Mouse (Mus musculus) intestine, embryonic 14.5 days (tissue): ENCODE data around the gene Taf13. TPM values are rescaled to one million over a fixed set of nuclear protein-coding genes. Genes with fewer than 3 reads are reported as not detected.
"Not testable (repeated sequence)": the region's sequence is repeated elsewhere in the genome, so short reads cannot be mapped to it uniquely, and the experiment has no call there.

Source experiments
- ATAC-seq: fragments of 200-750 bp; cut with Nextera tagmentation; replicated peaks from 2 replicates; pipeline ENCODE4 v1.8.0; 2017; ENCODE audit warnings: low read depth, moderate number of reproducible peaks, moderate TSS enrichment, moderate library complexity; ENCODE audit not compliant: low FRiP score, low TSS enrichment
- DNase-seq: peaks from one replicate; pipeline ENCODE4 v3.0.0-alpha.2; 2018; ENCODE audit warnings: low spot score
- H3K27ac ChIP-seq: fragments of 300-500 bp; sonication (generic); 2 replicates; pipeline ENCODE4 v1.5.1; 2014; ENCODE audit warnings: low read depth, mild to moderate bottlenecking, control low read depth
- H3K27me3 ChIP-seq: fragments of 300-500 bp; sonication (generic); replicated peaks from 2 replicates; pipeline ENCODE4 v1.6.1; 2014; ENCODE audit warnings: low read length, control low read depth; ENCODE audit not compliant: control insufficient read depth, insufficient read depth
- H3K36me3 ChIP-seq: fragments of 300-500 bp; sonication (generic); 2 replicates; pipeline ENCODE4 v1.6.1; 2014; ENCODE audit warnings: low read length, control low read depth; ENCODE audit not compliant: control insufficient read depth, insufficient read depth
- H3K4me1 ChIP-seq: fragments of 300-500 bp; sonication (generic); replicated peaks from 2 replicates; pipeline ENCODE4 v1.6.1; 2014; ENCODE audit warnings: low read length, control low read depth, mixed read lengths; ENCODE audit not compliant: control insufficient read depth, insufficient read depth
- H3K4me2 ChIP-seq: fragments of 300-500 bp; sonication (generic); 2 replicates; pipeline ENCODE4 v1.6.1; 2014; ENCODE audit warnings: low read length
- H3K4me3 ChIP-seq: fragments of 300-500 bp; sonication (generic); 2 replicates; pipeline ENCODE4 v1.5.1; 2014; ENCODE audit warnings: low read depth, low read length, control low read depth, mixed read lengths
- H3K9ac ChIP-seq: fragments of 300-500 bp; sonication (generic); 2 replicates; pipeline ENCODE4 v1.6.1; 2014; ENCODE audit warnings: mild to moderate bottlenecking, low read length
- H3K9me3 ChIP-seq: fragments of 300-500 bp; sonication (generic); 2 replicates; pipeline ENCODE4 v1.6.1; 2016; ENCODE audit warnings: low read length, control low read depth; ENCODE audit not compliant: control insufficient read depth
- WGBS: fragments of 180-500 bp; shearing (Covaris S2); extraction: QIAGEN DNeasy Blood & Tissue Kit; methylation state at CpG from one replicate; pipeline ENCODE4 v1.1.7; 2014; 5-methylcytosine and 5-hydroxymethylcytosine counted together
- polyA plus RNA-seq: library from polyadenylated mRNA; unstranded; fragments of >200 nt; fragmentation: Nextera tagmentation; extraction: Ambion mirVana; gene quantifications from 2 replicates; pipeline ENCODE4 v1.2.1, GENCODE M21; 2014

Taf13 gene
- polyA plus RNA-seq, 1 experiment from 2014 or later, result 38.1 TPM

GRCm38 (mm10) chr3:108567990-108568877, 3.3 kb upstream of the Taf13 start:
- DNase-seq (no peak), ATAC-seq (no peak)
- Histone ChIP-seq H3K27me3 (no peaks in the 10 kb centered on the region), H3K9me3 (no peaks in the 10 kb centered on the region), H3K36me3 (no peaks in the 10 kb centered on the region), H3K4me1 (peaks cover 8% of the 10 kb centered on the region; the same call in 1 of the 2 replicates), H3K4me3 (no peak overlapping the region), H3K9ac (no peak overlapping the region), H3K27ac (no peak overlapping the region), H3K4me2 (no peak overlapping the region)
- 52% methylated on average over 15 of the region's 15 CpGs for WGBS

GRCm38 (mm10) chr3:108569636-108570035, 1.9 kb upstream of the Taf13 start:
- H3K36me3 ChIP-seq, H3K4me2 ChIP-seq, H3K4me1 ChIP-seq, H3K27me3 ChIP-seq, H3K9me3 ChIP-seq, H3K27ac ChIP-seq, H3K9ac ChIP-seq, ATAC-seq, DNase-seq, H3K4me3 ChIP-seq: not testable (repeated sequence)
- WGBS, result 48% methylated on average over 2 of the region's 3 CpGs

GRCm38 (mm10) chr3:108570813-108571212, 685 bp upstream of the Taf13 start:
- H3K9ac ChIP-seq, result no peak overlapping the region
- H3K27ac ChIP-seq, result no peak overlapping the region
- H3K27me3 ChIP-seq, result no peaks in the 10 kb centered on the region
- no peaks in the 10 kb centered on the region for H3K9me3 ChIP-seq
- H3K4me1 ChIP-seq, result peaks cover 8% of the 10 kb centered on the region; the same call in 1 of the 2 replicates
- 83% methylated on average over 14 of the region's 14 CpGs for WGBS
- ATAC-seq (0 out of 2 replicates have a peak, but pooled peaks have one; percentile 0), DNase-seq (no peak)
- peak overlapping the region; percentile 73; the same call in 1 of the 2 replicates for H3K4me3 ChIP-seq
- H3K36me3 ChIP-seq, result no peaks in the 10 kb centered on the region
- peak overlapping the region; percentile 47 for H3K4me2 ChIP-seq

GRCm38 (mm10) chr3:108572309-108573010, 962 bp downstream of the Taf13 start:
- Histone ChIP-seq H3K4me1 (peaks cover 8% of the 10 kb centered on the region; the same call in 1 of the 2 replicates), H3K27ac (no peak overlapping the region), H3K27me3 (no peaks in the 10 kb centered on the region), H3K4me3 (peak overlapping the region; percentile 73), H3K9me3 (no peaks in the 10 kb centered on the region), H3K9ac (peak overlapping the region; percentile 71), H3K4me2 (peak overlapping the region; percentile 61), H3K36me3 (no peaks in the 10 kb centered on the region)
- WGBS, result 49% methylated on average over 18 of the region's 18 CpGs
- no peak for DNase-seq
- no peak for ATAC-seq

- Histone ChIP-seq H3K4me2 (no peak overlapping the region), H3K4me1 (peaks cover 8% of the 10 kb centered on the region; the same call in 1 of the 2 replicates), H3K9me3 (no peaks in the 10 kb centered on the region), H3K36me3 (peaks cover 8% of the 10 kb centered on the region), H3K27ac (no peak overlapping the region), H3K27me3 (no peaks in the 10 kb centered on the region), H3K4me3 (no peak overlapping the region), H3K9ac (no peak overlapping the region)
- DNase-seq (no peak), ATAC-seq (no peak)
- WGBS, result 86% methylated on average over 5 of the region's 5 CpGs
These were observed 2.5 kb downstream of the Taf13 start for GRCm38 (mm10) chr3:108574018-108574417.

GRCm38 (mm10) chr3:108584580-108584979, 13.1 kb downstream of the Taf13 start:
- Histone ChIP-seq H3K27ac (no peak overlapping the region), H3K4me2 (no peak overlapping the region), H3K27me3 (no peaks in the 10 kb centered on the region), H3K9me3 (no peaks in the 10 kb centered on the region), H3K4me3 (no peak overlapping the region), H3K4me1 (no peaks in the 10 kb centered on the region), H3K36me3 (0 out of 2 replicates have a peak, but pooled peaks cover under 1% of the 10 kb centered on the region), H3K9ac (no peak overlapping the region)
- no peak for ATAC-seq
- WGBS, result 75% methylated on average over 4 of the region's 4 CpGs
- DNase-seq, result no peak

- H3K4me1 ChIP-seq, result 0 out of 2 replicates have a peak, but pooled peaks cover 5% of the 10 kb centered on the region
- no peak overlapping the region for H3K9ac ChIP-seq
- no peak overlapping the region for H3K4me3 ChIP-seq
- H3K4me2 ChIP-seq, result no peak overlapping the region
- 46% methylated on average over 2 of the region's 2 CpGs for WGBS
- no peaks in the 10 kb centered on the region for H3K27me3 ChIP-seq
- DNase-seq (no peak), ATAC-seq (no peak)
- H3K36me3 ChIP-seq, result no peaks in the 10 kb centered on the region
- no peak overlapping the region for H3K27ac ChIP-seq
- no peaks in the 10 kb centered on the region for H3K9me3 ChIP-seq
These were observed 16.9 kb downstream of the Taf13 start for GRCm38 (mm10) chr3:108588446-108588845.

- Histone ChIP-seq H3K4me2 (peak within 1 kb of the TSS; percentile 93), H3K9me3 (no peaks in the 10 kb centered on the region), H3K27me3 (no peaks in the 10 kb centered on the region), H3K27ac (peak within 1 kb of the TSS; percentile 47; the same call in 1 of the 2 replicates), H3K36me3 (no peaks in the 10 kb centered on the region), H3K9ac (peak within 1 kb of the TSS; percentile 66), H3K4me3 (peak within 1 kb of the TSS; percentile 90), H3K4me1 (0 out of 2 replicates have a peak, but pooled peaks cover 5% of the 10 kb centered on the region)
- peak; percentile 97 for DNase-seq
- peak; percentile 100 for ATAC-seq
- WGBS, result 8% methylated on average over 30 of the region's 44 CpGs
These were observed 19.5 kb downstream of the Taf13 start, which contains the start of gene Wdr47 for GRCm38 (mm10) chr3:108590786-108591529. Gene Wdr47 (plus strand): TSS chr3:108591279.
